Mouse (Mus musculus) cerebellum, postnatal 25 days (tissue): Measurements from ENCODE around the gene Cnih3.
A peak's percentile ranks its signal among the peaks of the same experiment; 100 is the strongest.

Experiments used
- DNase-seq, 2 experiments: peaks; one replicate each; pipeline ENCODE4 v3.0.0; 2021; ENCODE audit warnings: mixed read lengths in 2 of 2

Gene Cnih3

DNA sequence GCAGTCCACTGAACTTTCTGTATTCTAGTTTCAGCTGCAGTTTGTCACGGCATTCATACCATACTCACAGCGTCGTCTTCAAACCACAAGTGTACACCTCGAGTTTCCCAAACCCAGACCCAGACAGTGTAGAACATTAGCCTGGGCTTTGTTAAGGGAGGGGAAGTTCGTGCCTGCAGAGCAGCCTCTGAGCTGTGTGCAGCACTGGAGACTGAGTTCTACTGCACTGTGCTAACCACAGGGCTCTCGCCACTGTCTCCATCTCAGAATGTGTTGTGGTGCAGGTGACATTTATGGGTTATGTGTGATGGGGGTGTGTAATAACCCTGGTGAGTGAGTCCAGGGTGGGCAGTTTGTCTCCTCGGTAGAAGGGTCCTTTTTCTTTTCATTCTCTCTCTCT lies 104.5 kb downstream of the Cnih3 start:
- no peak for DNase-seq

DNA sequence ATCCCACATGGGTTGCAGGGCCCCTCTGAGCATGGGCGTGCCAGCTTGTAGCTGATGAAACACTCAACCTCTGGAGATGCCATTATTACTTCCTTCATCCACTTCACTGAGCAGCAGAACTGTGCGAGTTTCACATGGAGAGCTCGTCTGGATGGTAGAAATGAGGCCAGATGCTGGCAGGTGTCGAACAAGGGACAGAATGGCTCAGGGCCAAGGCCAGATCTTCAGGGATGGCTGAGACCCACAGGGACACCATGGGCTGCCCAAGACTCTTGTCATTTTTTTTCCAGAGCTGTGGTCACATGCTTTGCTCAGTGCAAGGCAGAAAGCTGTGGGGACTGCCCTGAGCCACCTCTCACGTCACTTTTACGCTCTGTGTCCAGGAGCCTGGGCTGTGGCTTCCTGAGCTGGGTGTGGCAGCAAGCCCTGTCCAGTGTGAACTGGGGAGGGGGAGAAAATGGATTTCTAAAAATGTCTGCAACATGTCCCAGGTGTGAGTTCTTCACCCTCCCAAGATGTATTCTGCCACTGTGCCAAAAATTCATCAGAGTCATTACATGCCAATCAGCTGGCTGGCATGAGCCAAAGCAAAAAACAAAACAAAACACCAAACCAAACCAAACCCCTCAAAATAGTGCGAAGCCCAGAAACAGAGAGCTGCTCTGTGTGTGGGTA lies 107.1 kb downstream of the Cnih3 start:
- DNase-seq, result peak in 1 of 2 experiments; percentile 66

DNA sequence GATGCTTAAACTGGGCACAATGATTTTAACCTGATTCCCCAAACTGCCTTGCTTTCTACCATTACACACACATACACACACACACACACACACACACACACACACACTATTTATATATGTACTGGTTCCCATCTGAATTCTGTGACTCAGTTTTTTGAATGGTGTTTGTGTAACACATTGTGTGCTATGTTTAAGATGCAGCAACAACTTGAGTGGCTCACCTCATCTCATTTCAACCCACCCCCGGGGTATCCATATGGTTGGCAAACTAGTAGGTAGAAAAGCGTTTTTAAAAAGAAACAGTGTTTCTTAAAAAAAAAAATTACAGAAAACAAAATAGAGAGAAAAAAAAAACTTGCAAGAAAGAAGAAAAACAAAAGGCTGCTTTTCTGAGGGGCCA lies 107.9 kb downstream of the Cnih3 start:
- DNase-seq, result no peak

DNA sequence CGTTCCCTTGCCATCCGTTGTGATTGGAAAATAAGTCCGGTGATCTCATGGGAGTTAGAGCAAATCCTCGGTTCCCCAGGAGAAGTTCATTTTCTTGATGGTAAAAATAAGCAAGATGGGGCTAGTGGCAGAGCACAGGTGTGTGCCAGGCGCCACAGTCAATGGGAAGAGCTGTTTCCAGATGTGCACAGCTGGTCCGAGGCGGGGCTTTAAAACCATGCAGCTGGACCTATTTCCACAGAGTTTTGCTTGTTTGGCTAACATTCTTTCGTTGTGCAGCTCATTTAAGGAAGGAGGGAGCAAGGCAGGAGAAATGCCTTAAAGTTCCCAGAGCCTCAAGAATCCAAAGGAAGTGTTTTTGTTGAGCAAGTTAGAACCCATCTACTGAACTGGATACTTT lies 109.1 kb downstream of the Cnih3 start:
- DNase-seq, result no peak

DNA sequence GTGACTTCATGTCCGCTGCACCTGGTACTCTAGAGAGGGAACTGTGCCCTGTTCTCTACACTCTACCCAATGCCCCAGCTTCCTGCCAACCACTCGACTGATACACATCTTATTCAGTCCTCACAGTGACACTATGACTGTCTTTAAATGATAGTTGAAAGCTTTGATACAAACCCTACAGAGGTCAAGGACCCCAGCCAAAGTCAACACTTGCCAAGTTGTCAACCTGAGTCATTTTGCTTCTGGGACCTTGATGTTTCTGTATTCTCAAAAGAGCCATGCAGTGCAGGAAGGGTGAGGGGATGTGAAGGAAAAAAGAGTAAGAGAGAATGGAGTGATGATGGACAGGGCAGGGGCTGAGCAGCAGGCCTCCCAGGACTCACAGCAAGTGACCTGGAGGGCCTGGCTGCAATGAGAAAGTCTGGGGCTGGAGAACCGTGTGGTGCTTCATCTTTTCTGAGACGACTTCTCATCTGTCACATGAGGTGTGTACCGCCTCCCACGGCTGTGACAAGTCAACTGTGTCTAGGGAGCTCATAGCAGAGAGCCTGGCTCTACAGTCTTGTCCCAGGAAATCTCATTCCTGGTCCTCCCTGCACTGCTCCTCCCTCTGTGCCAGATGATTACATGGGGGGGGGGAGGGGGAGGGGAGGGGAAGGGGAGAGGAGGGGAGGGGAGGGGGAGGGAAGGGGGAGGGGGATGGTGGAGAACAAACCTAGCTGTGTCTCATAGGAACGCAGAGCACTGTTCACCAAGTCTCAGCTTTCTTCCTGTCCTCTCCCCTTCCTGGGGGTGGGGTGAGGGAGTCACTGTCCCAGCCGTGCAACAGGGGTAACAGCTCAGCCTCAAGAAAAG lies 109.8 kb downstream of the Cnih3 start:
- DNase-seq, result no peak

DNA sequence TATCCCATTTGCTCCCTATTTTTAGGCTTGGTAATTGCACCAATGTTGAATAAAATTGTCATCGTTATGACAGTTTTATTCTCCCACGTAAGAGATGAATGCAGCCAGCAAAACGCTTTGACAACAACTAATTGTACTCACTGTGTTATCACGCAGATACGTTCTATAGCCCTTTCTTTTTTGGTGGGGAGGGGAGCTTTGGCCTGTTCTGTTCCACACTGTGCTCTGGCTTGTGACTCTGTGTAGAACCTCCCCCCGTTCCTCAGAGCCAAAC lies 110.4 kb downstream of the Cnih3 start:
- DNase-seq, result no peak

DNA sequence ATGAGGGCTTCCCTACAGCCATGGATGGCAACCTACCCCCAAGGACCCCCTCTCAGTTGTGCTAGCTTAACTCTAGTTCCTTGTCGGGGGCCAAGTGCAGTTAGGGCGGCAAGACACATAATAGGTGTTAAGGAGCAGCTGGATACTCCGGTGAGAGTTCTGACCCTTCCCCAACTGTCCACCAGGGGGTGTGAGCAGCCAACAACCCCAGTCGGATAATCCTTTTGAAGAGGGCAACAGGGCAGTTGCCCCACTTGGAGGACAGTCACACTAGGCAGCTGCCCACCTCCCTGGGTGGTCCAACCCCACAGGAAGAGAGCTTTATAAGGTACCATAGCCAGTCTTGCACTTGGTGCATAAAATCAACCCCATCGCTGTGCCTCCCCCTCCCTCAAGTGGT lies 112.6 kb downstream of the Cnih3 start:
- DNase-seq, result no peak

DNA sequence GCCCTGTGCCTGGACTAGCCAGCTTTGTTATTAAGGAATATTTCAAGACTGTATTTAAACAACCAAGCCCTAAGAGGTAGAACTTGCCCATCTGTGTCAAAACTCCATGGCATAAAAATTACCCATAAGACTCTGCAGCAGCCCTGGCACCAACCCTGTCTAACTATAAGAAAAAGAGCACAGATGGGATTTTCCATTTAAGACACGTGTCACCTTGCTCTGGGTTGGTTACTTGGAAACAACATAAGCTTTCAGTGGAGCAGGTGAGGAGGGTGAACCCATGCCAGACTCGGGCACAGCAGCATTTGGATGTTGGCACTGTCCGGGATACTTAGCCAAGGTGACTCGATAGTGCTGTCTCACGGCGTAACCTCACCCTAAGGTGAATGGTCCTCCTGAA lies 113.6 kb downstream of the Cnih3 start:
- DNase-seq, result no peak

DNA sequence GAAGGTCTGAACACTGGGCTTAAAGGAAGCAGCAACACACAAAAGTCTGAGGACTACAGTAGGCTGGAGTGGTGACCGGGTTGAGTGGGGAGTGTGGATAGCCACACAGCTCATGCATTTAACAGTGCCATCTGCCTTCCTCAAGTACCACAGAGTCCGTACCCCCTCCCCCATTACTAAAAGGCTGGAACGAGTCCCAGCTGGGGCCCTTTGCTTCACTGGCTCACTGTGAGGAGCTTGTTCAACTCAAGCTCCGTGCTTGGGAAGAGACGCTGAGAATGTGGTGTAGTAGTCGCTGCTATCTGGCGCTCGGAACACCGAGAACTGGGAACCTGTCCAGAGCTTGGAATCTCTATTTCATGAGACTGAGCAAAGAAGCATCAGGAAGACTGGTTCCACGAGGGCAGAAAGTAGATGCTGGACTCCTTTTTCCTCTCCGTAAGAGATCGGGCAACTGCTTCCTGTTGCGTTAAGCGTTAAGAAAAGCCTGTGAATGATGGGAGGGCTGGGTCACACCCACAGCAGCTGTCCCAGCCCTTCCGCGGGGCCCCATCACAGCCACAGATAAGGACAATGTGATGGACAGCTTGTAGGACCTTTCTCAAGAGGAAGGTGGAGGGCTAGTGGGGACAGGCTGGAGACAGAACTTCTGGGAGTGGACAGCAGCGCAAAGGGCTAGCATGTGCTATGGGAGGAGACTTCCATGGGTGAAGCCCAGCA lies 114.3 kb downstream of the Cnih3 start:
- DNase-seq, result peak in 1 of 2 experiments; percentile 49

DNA sequence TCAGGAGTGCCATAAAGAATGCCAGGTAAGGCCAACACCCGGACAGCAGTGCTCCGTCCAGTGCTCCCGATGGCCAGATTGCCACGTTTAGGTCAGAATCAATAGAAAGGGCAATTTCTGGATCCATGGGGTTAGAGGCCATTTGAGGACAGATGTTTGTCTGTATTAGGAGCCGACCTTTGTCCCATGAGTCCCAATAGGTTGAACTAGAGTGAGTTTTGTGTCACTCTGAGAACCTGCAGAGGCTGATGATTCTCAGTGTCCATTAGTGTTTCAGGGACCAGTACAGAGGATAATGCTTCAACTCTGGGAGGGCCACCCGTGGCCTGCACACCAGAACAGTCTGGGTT lies 114.9 kb downstream of the Cnih3 start:
- no peak for DNase-seq

DNA sequence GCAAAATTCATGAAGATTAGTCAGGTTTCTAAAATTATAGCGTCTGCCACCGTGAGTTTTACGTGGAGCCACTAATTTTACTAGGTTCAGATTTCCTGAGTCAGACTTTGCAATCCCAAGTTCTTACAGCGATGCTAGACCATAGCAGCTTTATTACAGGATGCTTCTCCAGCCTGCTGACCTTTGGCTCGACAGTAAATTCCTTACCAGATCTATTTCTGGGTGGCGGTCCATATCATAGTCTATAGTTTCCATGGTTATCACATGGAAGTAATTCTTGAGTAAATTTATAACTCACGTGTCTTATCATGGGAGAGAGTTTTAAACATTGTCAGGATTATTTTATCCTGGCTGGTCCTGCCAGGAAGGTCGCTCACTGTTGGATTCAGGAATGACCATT lies 117.0 kb downstream of the Cnih3 start:
- DNase-seq, result no peak

DNA sequence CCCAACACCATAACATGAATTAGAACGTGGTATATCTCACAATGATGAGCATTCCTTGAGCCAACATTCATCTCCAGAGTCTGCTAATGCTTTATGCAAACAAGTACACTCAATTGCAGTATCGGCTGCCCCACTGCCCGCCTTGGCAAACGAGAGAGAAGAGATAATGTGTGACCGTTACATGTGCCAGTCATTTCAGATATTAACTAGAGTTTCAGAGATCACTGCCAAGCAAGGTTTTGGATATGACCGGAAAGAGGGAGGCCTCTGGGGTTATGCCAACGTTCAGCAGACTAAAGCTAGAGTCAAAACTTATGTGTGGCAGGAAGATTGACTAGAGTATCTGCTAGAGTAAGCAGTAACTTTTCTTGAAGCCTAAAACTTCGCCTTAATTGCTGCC lies 123.7 kb downstream of the Cnih3 start:
- no peak for DNase-seq

DNA sequence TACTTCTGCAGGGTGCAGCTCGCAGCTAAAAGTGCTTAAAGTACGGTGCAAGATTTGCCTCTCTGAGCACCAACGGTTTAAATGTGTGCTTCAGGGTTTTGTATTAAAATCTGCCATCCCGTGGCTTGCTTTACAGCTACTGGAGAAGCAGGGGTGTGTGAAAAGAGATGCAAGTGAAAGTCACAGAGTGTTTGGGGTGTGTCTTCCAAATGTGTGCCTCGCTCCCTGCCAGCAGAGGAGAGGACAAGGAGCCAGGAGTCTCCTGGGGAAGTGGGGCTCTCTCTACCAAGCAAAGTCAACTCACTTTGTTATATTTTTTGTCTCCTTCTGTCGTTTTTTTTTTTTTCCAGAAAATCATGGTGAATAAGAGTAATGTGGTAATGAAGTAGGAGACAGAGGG lies 124.1 kb downstream of the Cnih3 start:
- no peak for DNase-seq

DNA sequence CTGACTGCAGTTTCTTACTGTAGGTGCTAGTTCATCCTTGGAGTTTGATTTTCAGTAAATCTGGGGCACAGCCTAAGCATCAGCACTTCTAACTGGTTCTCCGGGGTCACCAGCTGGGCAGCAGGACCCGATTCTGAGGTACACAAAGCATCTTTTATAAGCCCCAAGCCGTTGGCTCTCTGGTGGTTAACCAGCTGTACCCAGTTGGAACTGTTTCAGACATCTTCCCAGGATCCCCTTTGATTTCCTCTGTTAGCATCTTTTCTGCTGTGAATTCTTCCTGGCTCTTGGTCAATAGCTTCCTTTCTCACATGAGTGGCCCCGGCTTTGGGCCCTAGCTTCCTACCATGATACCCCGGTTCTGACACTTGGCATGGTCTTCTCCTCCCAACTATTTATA lies 132.3 kb downstream of the Cnih3 start:
- DNase-seq, result no peak

DNA sequence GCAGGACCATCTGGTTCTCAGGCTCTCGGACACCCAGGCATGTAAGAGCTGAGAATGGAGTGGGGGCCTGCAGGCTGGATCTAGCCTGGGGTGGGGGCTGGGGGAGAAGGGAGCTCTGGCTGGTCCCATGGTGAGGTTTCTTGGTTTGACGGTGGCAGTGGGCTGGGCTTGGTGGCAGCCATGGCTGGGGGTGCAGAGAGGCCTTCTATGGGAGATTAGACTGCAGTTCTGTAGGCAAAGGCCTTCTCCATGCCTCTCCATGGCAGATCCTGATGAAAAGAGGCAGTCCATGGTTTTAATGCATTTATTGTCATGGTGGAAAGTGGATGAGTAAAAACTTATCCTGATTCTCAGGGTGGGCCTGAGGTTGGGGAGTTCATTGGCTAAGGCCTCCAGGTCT lies 151.0 kb downstream of the Cnih3 start:
- no peak for DNase-seq

DNA sequence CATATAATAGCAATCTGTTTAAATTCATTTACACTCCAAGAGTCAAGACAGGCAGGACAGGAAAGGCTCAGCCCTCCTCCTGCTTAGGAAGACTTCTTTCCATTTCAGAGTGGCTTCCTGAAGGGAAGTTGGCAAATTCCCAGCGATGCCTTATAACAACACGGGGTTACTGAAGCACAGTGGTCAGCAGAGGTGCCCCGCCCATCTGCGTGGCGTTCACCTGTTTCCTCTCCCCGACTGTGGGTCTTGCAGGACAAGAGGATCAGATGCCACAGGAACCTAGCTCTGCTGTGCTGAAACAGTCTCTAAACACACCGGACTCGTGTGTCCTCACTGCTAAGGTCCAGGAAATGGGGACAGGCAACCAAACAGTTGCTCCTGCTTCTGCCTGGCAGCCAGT lies 152.9 kb downstream of the Cnih3 start:
- DNase-seq, result no peak
